Mouse (Mus musculus) heart, adult 2 months (tissue): ENCODE measurements around the gene Aifm3.

Experiments used
- CTCF ChIP-seq: fragments of 200-600 bp; IDR thresholded peaks from 2 replicates; pipeline ENCODE4 v1.8.1; 2022; ENCODE audit warnings: antibody characterized with exemption, mild to moderate bottlenecking, moderate library complexity
- EP300 ChIP-seq: fragments of 200-500 bp; IDR thresholded peaks from 2 replicates; pipeline ENCODE4 v1.6.1; 2011; ENCODE audit warnings: low read depth, low read length, control low read depth; ENCODE audit not compliant: insufficient read depth
- POLR2A ChIP-seq: fragments of 200-500 bp; IDR thresholded peaks from 2 replicates; pipeline ENCODE4 v1.6.1; 2011; ENCODE audit warnings: mild to moderate bottlenecking, low read depth, low read length, control low read depth; ENCODE audit not compliant: insufficient read depth

DNA sequence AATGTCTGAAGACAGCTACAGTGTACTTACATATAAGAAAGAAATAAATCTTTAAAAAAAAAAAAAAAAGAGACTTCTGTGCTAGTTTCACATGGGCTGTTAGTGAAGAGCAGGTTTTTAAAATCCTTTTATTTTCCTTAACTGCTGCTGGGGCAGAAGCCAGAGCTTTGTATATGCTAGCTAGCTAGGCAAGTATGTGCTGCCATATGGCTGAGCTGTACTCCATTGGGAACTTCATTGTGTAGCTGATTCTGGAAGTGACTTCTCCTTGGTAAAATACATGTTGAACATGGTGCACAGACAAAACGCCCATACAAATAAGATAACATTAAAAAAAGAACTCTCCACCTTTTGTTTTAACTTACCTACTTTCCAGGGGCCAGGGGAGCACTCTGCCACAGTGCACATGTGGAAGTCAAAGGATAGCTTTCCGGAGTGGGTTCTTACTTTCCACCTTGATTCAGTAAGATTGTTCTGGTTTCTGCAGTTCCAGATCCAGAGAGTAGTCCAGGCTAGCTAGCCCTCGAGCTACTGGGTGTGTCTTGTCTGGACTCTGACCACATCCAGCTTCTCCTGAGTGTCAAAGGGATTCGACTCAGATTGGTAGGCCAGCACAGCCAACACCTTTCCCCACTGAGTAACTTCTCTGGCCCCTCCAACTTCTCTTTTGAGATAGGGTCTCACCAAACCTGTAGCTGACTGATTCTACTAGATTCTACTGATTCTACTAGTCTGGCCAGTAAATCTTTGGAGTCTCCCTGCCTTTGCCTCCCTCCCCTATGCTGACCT is 22.3 kb upstream of the Aifm3 start:
- TF ChIP-seq CTCF (no peak), POLR2A (no peak), EP300 (no peak)
